10 mouse cellular contexts compared by ENCODE assay signal in the genomic region with DNA sequence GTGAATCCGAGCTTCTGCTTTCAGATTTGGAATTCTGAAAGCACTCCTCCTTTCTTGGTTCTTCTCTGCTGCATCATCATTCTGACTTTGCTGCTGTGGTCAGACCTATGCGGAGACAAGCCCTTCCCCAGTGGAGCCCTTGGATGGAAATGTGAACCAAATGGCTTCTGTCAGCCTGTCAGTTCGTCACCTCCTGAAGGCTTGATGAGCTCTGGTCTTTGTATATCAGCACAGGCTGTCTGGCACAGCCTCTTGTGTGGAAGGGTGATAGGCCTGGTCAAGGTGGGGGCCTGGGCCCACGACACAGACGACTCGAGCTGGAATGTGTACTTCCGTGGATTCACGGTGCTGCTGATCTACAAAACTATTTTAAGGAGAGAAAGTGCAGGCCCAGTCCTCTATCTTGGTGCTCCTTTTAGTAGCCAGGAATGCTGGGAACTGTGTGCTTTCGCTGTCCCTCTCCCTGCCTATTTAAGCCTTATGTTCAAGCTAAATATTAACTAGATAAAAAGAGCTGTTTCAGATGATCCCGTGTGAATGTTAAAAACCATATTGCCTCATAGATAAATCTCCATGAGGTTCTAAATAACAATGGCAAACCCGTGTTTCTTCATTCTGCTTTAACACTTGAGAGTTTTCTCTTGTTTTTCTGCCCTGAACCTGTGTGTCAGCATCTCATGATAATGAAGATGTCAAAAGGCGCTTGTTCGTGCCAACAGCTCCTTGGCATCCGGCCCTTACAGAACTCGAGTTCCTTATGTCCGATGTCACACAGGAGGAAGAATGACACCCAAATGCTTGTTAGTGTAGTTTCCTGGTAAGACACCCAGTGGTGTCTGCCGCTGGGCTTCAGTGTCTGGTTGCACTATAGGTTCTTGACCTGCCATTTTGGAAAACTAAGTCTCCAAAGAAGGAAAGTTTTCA. TPM values are rescaled to one million over a fixed set of nuclear protein-coding genes. Genes with fewer than 3 reads are reported as not detected.
DNase-seq lines count a peak whose midpoint lies in the region; ATAC-seq and TF ChIP-seq lines count a peak whose summit lies in the region.
"Had no signal": no experiment of that assay in that cellular context is flagged by ENCODE, and none has a peak within 500 bp of the region (broad histone marks: within the 10 kb centered on the region; RNA-seq: fewer than 3 reads in every experiment).

A gene (minus strand): TSS at position 37 of the 924 bp plus-strand sequence.

- no peaks in the 10 kb centered on the region for H3K27me3 ChIP-seq in lung, postnatal 0 days (replicated peaks; ENCODE audit: insufficient read depth, low read length)
- no peaks in the 10 kb centered on the region for H3K27me3 ChIP-seq in forebrain, embryonic 15.5 days
- H3K27me3 ChIP-seq: embryonic facial prominence, embryonic 13.5 days; liver, embryonic 13.5 days; Patski had no signal

- no peak for TF ChIP-seq EP300 in lung, postnatal 0 days (IDR thresholded peaks at IDR 0.05)

- no peak within 1 kb of the TSS for H3K27ac ChIP-seq in lung, postnatal 0 days (ENCODE audit: low read length)
- H3K27ac ChIP-seq in forebrain, embryonic 15.5 days (replicated peaks), result no peak within 1 kb of the TSS; the same call in 1 of the 2 replicates
- H3K27ac ChIP-seq: embryonic facial prominence, embryonic 13.5 days; liver, embryonic 13.5 days had no signal

- DNase-seq in layer of hippocampus, adult 8-10 months (ENCODE audit: low spot score in 2 of 2), result no peak
- no peak for DNase-seq in layer of hippocampus, adult 11-12 months (ENCODE audit: low spot score)
- DNase-seq in heart, adult 11 months, result peak; percentile 98
- DNase-seq in heart, postnatal 36 days, result peak in 1 of 2 experiments; percentile 44
- DNase-seq in lung, postnatal 0 days (ENCODE audit: low spot score), result peak; percentile 61
- no peak for DNase-seq in right cerebral cortex, adult 2 months (ENCODE audit: low spot score in 2 of 2)
- DNase-seq: liver, embryonic 13.5 days had no signal

- intact Hi-C loops in heart, postnatal 36 days (cut with DNase I), result no loop called here

- peaks cover 22% of the 10 kb centered on the region; the same call in 1 of the 2 replicates for H3K36me3 ChIP-seq in lung, postnatal 0 days (ENCODE audit: insufficient read depth, low read length)
- H3K36me3 ChIP-seq in forebrain, embryonic 15.5 days, result peaks cover 23% of the 10 kb centered on the region

- no peak within 1 kb of the TSS for H3K9ac ChIP-seq in lung, postnatal 0 days (replicated peaks; ENCODE audit: low read depth)
- no peak within 1 kb of the TSS for H3K9ac ChIP-seq in forebrain, embryonic 15.5 days (replicated peaks)
- H3K9ac ChIP-seq: embryonic facial prominence, embryonic 13.5 days; liver, embryonic 13.5 days had no signal

- peak; percentile 76 for ATAC-seq in lung, postnatal 0 days
- ATAC-seq in forebrain, embryonic 15.5 days (replicated peaks), result no peak
- ATAC-seq: Patski had no signal

- WGBS in lung, postnatal 0 days, result 42% methylated on average over 17 of the region's 17 CpGs
- WGBS in forebrain, embryonic 15.5 days, result 66% methylated on average over 17 of the region's 17 CpGs

- no peaks in the 10 kb centered on the region for H3K4me1 ChIP-seq in lung, postnatal 0 days (ENCODE audit: insufficient read depth, low read depth, low read length)
- H3K4me1 ChIP-seq in forebrain, embryonic 15.5 days, result peaks cover 41% of the 10 kb centered on the region

- H3K4me2 ChIP-seq in lung, postnatal 0 days (replicated peaks; ENCODE audit: low read depth, low read length), result no peak within 1 kb of the TSS
- H3K4me2 ChIP-seq in forebrain, embryonic 15.5 days (replicated peaks), result no peak within 1 kb of the TSS
- H3K4me2 ChIP-seq: embryonic facial prominence, embryonic 13.5 days; liver, embryonic 13.5 days had no signal

- no peak within 1 kb of the TSS for H3K4me3 ChIP-seq in lung, postnatal 0 days (ENCODE audit: low read depth, low read length)
- no peak within 1 kb of the TSS for H3K4me3 ChIP-seq in forebrain, embryonic 15.5 days
- H3K4me3 ChIP-seq: embryonic facial prominence, embryonic 13.5 days; liver, embryonic 13.5 days had no signal

- no peak for TF ChIP-seq CTCF in lung, postnatal 0 days (IDR thresholded peaks at IDR 0.05)

- H3K9me3 ChIP-seq in lung, postnatal 0 days (ENCODE audit: low read length), result no peaks in the 10 kb centered on the region
- H3K9me3 ChIP-seq in forebrain, embryonic 15.5 days, result no peaks in the 10 kb centered on the region
- H3K9me3 ChIP-seq: embryonic facial prominence, embryonic 13.5 days; liver, embryonic 13.5 days had no signal

RNA-seq across cellular contexts. Expression of the gene that starts here (rescaled TPM):
- total RNA-seq in layer of hippocampus, adult 8-10 months (2022), result 10 to 100 TPM; 67.6 to 88.2 (median 75.8) TPM
- total RNA-seq in heart, postnatal 36 days (2021), result 100 to 1,000 TPM; 199 to 208 TPM
- polyA plus RNA-seq in lung, postnatal 0 days (2015; fragmentation: Nextera tagmentation; extraction: Ambion mirVana), result 4.8 and 6.2 TPM in 2 replicates
- 6.4 and 7.2 TPM in 2 replicates for polyA plus RNA-seq in forebrain, embryonic 15.5 days (2015; fragmentation: Nextera tagmentation; extraction: Ambion mirVana)

Comparison
In these comparisons a context has a peak if more than half of its experiments do, and no peak if none do; other contexts are left out.
1. DNase-seq: peak in heart, adult 11 months (single experiment) and lung, postnatal 0 days (single experiment); none in layer of hippocampus, adult 8-10 months (0 of 2), layer of hippocampus, adult 11-12 months (single experiment) and right cerebral cortex, adult 2 months (0 of 2).